Mouse (Mus musculus) megakaryocyte, embryonic 14.5 days (primary cell): ENCODE data around the gene H1f0.

Experiments used
- FLI1 ChIP-seq: IDR thresholded peaks from 2 replicates; pipeline ENCODE4 v1.6.1; 2012; ENCODE audit warnings: low read length, inconsistent platforms, mixed read lengths
- GATA1 ChIP-seq: IDR thresholded peaks from 3 replicates; pipeline ENCODE4 v1.6.1; 2012; ENCODE audit warnings: mixed read lengths, low read length, inconsistent platforms, borderline replicate concordance

GRCm38 (mm10) chr15:79007059-79007458, 21.2 kb upstream of the H1f0 start:
- TF ChIP-seq FLI1 (no peak), GATA1 (no peak)
